Mouse (Mus musculus) cerebellum, postnatal 10 days (tissue): ENCODE results near the gene Apbb2.

Source experiments
- DNase-seq, 2 experiments: peaks; one replicate each; pipeline ENCODE4 v3.0.0; 2021; ENCODE audit warnings: mixed read lengths in 2 of 2

Gene Apbb2

DNA sequence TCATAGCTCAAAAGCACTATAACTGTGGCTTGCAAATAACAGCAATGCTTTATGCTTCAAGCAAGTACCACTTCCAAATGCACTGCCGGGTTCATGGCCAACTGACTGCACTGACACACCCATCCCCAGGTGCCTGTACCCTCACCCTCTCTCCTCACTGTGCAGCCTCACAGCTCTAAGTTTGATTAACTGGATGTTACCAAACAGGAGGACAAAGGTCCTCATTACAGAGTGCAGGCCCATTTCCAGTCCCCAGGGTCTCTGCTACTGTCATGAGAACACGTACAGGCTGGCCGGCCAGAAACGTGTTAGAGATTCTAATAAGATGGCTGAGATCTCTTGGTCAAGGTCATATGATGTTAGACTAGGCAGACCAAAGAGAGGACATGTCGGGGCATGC lies 147.7 kb downstream of the Apbb2 start:
- no peak for DNase-seq

DNA sequence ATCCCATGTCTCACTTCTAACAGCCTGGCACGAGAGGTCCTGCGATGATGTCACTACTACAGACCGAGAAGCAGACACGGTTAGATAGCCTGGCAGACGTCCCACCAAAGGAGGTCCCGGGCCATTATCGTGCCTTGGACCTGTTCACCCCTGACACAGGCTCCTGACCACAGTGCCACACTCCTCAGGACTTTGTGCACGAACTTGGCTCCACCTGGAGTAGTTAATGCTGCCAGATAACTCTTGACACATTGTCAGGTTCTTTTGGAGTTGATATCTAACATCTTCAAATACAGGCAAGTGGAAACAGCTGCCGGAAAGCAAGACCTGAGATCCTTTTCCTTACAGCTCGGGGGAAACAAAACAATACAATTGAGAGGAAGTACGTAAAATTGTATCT lies 148.9 kb downstream of the Apbb2 start:
- DNase-seq = peak; percentile 18 to 27

DNA sequence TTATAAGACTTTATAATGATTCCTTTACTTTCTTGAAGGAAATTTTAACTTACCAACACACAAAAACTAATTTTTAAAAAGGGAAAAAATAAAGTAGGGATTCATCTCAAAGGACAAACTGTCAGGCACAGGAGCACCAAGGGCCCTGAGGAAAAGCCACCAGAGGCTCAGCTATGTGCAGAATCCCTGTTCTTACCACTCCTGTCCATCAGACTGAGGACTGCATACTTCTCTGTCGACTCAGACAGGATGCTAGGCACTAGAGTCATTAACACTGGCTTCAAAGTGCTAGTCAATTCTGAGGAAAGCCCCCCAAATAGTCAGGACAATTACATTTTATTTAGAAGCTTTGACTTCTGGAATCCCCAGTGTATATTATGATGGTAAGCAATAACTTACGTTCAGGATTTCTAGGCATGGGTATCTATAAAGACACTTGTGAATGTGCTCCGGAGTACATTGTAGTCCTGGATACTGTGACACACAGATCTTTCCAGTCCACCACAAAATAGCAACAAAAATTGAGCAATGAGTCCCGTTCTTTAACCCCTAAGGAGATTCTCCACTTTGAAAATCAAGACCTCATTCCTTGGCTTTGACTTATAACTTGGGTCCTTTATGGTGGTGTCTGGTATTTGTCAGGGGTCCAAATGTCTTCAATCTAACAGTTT lies 150.1 kb downstream of the Apbb2 start:
- no peak for DNase-seq

DNA sequence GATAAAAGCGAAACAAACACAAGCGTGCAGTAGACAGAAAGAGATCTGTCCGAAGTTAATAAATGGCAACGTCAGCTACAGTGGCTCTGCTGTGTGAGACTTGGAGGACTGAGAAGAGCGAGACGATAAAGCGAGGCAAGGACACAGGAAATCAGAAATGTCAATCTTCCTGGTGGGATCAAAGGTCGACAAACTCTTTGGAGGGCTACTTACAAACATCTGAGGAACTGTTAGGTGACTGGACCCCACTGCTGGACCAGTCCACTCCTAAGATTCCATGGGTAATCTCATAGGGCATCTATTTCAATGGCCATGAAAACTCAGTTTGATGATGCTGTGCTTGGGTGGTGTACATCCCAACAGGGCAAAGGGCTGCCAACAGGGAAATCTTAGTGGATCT lies 155.9 kb downstream of the Apbb2 start:
- no peak for DNase-seq

DNA sequence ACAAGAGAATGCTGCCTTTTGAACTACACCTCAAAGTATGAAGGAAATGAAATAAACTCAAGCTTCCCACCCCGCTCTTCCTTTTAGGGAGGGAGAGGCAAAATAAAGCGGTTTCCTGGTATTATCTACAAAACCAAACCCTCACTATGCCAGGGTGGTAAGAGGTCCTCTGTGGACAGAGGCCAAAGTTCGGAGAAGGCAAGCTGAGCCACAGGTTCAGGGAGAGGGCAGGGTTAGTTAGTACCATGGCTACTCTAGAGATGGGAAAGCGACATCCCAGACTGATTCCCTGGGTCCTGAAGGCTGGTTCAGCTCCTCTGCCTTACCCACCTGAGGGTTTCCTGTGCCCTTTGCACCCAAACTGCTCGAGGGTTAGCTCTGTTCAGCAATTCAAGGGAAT lies 159.7 kb downstream of the Apbb2 start:
- DNase-seq = no peak

DNA sequence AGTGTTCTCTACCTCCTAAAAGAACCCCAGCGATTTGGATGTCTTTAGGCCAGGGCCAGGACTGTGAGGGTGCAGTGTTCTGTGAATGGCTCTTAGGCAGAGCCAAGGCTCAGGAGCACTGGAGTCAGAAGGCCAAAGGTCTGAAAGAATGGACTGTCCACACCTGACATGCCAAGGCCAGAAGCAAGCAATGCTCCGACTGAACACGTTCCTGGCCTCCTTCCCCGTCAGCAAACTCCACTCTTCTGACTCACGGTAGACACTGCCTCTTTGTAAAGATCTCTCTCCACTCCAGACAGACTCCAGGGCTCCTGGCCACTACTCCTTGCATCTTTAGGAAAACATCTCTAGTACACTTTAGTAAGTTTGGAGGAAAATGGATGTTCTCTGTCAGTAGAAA lies 163.3 kb downstream of the Apbb2 start:
- DNase-seq = no peak

DNA sequence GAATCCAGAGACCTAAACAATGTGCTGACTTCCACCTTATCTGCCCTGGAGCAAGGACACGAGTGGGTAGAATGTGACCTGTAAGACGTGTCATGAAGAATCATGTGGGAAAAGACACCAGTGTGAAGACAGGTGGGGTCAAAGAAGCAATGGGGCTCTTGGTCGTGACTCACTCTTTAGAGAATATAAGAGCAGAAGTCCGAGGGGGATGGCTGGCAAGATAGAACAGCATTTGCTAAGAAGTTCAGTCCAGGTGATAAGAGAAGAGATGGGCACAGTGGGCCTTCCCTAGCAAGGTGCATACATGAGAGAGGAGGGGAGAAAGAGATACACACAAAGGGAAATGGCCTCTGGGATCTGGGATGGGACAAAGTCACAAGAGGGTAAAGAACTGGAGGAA lies 163.8 kb downstream of the Apbb2 start:
- DNase-seq = no peak

DNA sequence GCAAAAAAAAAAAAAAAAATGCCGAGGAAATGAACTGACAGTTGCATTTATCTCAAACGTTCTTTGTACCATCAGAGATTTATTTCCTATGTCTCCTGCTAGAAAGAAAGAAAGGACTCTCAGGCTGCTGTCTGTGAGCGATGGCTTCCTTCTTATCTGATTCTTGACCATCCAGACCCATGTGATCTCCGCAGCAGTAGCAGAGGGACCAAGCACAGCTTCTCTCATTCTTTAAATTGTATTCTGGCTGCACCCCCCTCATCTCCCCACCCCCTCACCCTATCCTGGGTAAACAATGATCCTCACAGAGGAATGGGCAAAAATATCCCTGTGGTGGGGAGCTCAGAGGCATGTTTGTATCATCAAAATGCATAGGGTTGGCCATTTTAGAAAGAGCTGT lies 165.5 kb downstream of the Apbb2 start:
- DNase-seq = no peak

DNA sequence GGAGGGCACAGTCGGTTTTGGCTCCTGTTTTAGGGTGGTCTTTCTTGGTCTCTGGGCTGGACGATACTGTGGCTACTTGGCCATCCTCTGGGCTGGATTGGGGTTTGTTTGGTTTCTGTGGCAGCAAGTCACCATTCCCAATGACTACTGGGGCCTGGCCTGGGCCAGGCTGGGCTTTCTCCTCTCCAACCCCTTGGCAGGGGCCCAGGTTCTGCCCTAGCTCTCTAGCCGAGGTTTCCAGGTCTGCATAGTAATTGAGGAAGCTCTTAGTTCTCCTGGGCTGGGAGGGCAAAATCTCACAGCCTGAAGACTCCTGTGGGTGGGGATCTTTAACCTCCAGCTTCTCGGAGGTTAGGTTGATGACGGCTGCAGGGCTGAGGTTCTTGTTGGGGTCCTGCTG lies 167.0 kb downstream of the Apbb2 start:
- peak; percentile 43 to 63 for DNase-seq

DNA sequence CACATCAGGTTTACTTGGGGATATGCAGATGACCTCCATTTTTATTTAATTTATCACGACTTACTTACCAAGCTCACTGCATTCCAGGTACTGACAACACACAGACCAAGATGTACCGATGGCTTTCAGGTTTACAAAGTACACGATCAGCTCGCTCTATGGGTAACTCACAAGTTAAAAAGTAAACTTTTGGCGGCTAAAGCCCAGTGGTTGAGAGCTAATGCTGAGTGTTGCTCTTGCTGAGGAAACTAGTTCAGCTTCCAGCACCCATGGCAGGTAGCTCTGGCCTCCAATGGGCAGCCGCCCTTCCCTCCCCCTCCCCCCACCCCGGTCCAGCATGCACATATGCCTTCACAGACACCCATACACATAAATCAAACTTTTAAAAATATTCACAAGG lies 173.1 kb downstream of the Apbb2 start:
- DNase-seq = no peak

DNA sequence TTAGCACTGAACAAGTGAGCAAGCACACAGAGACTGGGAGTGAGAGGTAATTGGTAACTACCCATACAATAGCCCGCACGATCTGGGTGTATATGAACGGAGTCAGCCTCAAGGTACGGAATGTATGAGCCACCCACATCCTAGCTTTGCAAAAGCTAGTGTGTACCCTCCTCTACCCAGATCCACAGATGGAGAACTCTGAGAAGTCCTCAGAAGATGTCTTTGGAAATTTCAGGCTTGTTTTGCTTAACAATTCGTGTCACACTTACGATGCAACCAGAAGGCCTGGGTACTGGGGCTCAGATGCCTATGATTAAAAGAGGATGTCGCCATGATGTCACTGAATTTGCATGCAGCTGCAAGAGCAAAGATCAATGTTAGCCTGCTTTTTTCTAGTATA lies 176.3 kb downstream of the Apbb2 start:
- no peak for DNase-seq

DNA sequence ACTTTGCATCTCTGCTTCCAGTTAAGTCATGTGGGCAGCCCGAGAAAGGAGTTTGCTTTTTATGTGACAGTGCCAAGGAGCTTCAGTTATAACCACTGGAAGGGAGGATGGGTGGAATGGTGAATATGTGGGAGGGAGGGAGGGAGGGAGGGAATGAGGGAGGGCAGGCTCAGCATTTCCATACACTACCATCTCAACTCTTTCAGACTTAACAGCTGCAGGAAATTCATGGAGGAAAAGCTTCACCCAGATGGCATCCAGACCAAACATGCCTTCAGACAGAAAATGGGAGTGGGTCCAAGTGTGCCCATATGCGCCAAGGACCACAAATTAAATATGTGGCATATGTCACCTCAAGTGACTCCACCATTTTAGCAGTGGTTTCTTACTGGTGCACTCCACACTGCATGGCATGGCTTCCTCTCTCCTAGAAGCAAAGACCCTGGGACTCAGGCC lies 181.8 kb downstream of the Apbb2 start:
- peak; percentile 65 for DNase-seq

DNA sequence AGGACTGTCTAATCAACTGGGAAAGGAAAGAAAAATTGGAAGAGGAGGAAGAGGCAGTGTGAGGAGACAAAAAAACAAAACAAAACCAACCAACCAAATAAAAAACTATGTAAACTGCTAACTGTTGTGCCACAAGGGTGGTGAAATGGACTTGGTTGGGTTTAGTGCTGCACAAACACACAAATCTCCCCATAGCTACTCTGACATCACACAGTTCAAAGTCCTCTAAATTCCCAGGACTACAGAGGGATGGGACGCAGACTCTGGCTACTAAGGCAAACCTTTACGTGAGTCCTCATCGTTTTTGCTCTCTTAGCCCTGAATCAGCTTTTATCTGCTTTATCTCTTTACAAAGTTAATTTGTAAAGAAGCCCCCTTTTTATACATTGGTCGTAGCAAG lies 183.4 kb downstream of the Apbb2 start:
- no peak for DNase-seq

DNA sequence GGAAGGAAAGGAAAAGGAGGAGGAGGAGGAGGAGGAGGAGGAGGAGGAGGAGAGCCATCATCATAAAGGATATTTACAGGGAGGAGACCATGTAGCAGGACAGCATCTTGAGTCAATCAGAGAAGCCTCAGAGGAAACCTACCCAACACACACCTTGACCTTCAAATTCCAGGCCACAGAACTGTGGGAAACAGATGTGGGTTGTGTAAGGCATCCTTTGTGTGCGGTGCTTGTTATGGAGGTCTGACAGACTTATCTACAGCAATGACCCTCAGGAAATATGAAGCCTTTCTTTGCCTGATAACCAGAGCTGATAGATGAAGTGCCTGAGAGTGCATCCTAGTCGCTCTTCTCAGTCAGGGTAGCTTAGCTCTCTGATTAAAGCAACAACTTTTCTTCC lies 189.5 kb downstream of the Apbb2 start:
- no peak for DNase-seq

DNA sequence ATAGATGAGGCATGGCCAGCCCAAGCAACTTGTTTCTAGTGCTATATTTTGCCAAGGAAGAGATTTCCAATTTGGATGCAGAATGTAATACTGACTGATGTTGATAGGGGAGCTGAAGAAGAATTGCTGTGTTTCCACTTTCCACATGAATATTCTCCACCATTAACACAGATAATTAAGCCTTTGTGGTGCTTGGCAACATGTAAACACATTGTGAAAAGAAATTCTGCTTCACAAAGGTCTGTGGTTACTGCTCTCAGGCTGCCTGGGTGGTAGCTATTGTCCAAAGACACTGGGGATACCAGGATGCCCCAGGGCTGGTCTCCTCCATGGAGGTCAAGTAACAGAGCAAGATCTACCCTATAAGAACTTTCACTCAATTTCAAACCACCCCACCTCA lies 190.5 kb downstream of the Apbb2 start:
- no peak for DNase-seq

DNA sequence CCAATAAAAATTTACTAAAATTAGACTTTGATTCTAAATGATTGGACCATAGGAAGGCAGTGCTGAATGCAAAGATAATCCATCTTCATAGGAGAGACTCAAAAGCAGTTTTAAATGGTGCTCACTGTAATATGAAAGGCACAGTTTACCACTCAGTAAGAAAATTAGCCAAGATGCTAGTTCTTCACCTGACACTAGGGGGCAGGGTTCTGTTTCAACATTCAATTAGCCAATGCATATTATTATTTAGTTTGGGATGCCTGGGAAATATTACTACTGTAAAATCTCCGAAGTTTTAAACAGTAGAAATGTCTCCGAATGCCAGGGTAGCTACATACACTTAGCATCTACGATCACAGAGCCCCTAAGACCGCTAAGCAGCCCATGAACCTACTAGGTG lies 194.7 kb downstream of the Apbb2 start:
- peak; percentile 67 to 71 for DNase-seq

DNA sequence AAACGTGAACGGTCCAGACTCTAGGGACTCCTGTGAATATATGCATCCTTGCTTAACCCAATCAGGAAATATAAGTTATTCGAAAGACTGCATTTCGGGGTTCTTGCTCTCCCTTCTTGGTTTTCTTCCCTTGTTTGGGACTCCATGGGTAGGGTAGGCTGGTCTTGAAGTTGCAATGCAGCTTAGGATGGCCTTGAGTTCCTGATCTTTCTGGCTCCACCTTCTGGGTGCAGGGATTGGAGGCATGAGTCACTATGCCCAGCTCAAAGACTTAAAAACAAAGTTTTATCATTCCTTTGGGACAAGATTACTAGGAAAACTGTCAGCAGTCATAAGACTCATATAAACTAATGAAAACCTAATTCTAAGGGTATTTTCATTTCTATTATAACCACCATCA lies 195.1 kb downstream of the Apbb2 start:
- DNase-seq = no peak

DNA sequence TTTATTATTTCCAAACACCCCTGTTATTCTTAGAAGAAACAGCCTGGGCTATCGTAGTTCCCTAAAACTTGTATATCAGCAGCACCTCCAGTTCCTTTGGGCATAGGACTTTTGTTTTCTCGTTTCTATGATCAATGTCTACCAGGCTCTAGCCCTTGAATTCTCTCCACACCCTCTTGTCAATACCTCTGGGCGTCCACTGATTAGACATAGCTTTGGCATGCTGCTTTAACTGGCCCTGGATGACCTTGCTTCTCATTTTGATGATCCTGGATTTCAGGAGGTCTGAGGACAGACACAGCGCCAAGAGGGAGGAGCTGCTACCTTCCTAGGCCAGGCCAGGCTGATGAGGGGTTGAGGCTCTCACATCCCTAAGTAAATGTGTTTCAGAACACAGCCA lies 196.6 kb downstream of the Apbb2 start:
- no peak for DNase-seq

DNA sequence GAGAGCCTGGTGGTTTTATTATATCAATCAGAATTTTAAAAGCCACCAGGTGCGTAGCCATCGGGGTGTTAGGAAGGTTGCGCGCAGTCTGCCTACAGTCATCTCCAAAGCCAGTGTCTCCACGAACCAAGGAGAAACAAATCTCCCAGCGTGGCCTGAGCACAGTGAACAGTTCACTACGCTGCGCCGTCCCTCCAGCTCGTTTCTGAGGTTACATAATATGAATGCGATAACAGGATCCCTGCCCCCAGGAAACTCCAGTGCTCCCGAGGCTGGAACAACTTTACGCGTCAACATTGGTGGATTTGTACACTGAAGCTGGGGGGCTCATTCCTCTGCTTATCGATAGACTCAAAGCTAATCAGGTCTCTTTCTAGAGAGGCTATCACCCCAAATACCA lies 197.4 kb downstream of the Apbb2 start:
- DNase-seq = no peak

DNA sequence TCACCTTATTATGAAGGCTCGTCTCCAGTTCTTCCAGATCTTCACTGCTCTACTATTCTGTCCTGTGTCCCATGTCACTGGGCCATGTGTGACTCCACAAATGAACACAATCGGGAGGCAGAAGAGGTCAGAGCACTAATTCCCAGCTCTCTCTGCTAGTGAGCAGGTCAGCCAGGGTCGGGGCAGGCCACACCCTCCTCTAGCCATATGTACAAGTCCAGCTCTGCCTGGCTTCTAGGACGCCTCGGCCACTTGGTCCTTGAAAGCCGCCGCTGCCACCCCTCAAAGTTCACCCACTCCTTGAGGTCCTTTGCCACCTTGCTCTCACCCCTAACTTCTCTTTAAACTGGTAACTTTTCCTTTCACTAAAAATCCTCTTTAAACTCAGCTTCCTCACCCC lies 198.6 kb downstream of the Apbb2 start:
- no peak for DNase-seq

DNA sequence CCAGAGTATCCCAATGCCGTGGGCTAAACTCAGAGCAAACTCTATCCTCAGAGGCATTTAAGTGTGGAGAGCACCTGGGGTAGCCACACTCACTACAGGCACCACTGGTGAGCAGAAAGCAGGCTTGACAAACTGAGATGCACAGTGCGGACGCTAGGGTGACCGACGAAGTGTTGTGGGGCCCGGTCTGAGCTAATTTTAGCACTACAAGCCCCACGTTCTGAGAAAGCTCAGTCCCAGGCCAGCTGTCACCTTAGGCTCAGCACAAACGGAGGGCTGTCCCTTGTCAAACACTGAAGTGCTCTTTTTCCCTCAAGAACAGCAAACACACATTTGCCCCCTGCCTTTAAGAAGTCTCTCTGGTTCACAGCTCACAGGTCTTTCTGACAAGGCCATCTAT lies 201.3 kb downstream of the Apbb2 start:
- peak; percentile 41 to 47 for DNase-seq

DNA sequence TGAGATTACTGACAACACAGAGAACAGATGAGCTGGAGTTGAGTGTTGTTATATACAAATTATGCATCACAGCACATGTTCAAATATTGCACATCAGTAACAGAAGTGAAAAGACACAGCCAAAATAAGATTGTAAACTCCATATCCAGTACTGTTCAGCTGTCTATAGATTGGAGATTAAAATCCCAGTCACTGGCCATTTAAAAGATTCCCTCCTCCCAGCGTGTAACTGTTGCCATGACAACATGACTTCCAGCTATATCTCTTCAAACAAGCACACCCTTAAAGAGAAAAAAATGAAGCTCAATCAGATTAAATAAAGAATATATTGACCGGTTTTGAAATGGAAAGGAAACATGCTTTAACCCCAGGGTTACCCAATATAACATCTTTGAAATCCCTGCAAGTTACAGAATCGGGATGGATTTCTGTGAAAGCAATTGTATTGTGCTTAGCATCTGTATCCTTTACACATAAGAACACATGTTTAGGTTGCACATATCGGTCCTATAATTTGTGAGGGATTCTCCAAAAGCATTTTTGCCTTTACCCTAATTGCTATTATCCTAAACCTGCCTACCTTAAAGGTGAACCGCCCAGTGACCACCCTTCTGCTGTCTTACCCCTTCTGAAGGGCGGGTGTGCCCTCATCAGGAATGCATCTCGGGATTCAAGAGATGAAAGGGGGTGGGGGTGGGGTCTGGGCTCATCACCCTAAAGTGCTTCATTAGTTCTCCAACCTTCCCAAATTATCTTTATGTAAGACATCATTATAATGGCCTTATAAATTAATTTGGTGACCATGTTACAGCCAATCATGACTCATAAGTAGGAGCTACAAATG lies 202.7 kb downstream of the Apbb2 start:
- DNase-seq = no peak

DNA sequence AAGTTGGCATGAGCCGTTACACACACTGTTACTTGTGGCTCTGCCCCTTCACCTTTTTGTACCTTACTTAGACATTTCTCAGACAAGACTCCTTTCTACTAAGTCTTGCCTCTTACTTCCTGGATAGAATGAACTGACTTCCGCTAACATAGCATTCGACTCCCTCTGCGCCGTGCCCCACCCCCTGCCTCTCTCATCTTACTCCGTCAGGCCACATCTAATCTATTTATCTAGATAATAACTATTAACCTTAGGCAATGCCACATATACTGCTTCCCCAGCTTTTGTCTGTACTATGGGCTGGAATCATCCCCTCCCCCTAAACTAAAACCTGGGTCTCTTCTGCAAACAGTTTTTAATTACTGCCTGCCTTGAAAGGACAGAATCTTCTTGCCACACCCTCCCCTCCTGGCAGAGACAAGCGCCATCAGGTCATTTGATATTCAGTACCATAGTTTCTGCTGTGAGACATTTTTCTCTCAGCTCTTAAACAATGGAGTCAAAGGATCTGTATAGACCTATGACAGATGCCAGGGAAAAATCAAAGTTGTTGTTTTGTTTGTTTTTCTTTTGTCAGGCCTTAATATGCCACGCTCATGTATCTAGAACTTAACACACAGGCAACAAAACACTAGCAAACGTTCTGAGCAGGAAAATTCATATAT lies 203.4 kb downstream of the Apbb2 start:
- no peak for DNase-seq

DNA sequence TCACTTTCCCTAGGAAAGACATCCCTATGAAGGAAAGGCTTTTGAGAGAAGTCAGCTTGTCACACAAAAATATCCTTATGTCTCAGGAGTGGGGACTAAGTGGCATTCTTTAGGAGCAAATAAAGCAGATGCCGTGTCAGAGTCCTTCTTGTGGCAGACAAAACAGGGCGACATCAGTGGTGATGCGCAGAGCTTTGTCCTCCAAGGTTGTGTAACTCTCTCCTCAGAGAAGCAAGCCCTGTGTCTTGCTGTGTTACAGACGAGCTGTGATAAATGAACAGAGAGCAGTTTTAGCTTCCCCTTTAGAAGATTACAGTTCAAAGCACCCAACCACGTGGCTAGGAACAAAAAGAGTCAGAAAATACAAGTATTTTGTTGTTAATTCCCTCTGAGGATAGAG lies 205.2 kb downstream of the Apbb2 start:
- no peak for DNase-seq
